Mouse (Mus musculus): ENCODE data around the gene Akap6. TPM values are rescaled to one million over a fixed set of nuclear protein-coding genes. Genes with fewer than 3 reads are reported as not detected.

Akap6 gene
- polyA plus RNA-seq, 1 experiment from 2014 or later: 4.3 TPM

- WGBS: 92% methylated on average over 4 of the region's 4 CpGs
- no peaks in the 10 kb centered on the region for H3K36me3 ChIP-seq (replicated peaks)
- DNase-seq (ENCODE audit: low spot score): no peak
- H3K27ac ChIP-seq (replicated peaks): no peak overlapping the region
- H3K4me3 ChIP-seq: no peak overlapping the region
- peaks cover 16% of the 10 kb centered on the region for H3K4me1 ChIP-seq
- H3K9me3 ChIP-seq: no peaks in the 10 kb centered on the region
- H3K27me3 ChIP-seq (replicated peaks; ENCODE audit: low read depth, poor library complexity, severe bottlenecking): no peaks in the 10 kb centered on the region
Measured at GRCm38 (mm10) chr12:52847020-52847419, 147.8 kb downstream of the Akap6 start.

GRCm38 (mm10) chr12:52847830-52848518, 148.8 kb downstream of the Akap6 start:
- 68% methylated on average over 14 of the region's 14 CpGs for WGBS
- Histone ChIP-seq H3K27ac (replicated peaks) (peak overlapping the region; percentile 37), H3K36me3 (replicated peaks) (no peaks in the 10 kb centered on the region), H3K4me1 (peaks cover 16% of the 10 kb centered on the region), H3K9me3 (no peaks in the 10 kb centered on the region), H3K27me3 (replicated peaks; ENCODE audit: low read depth, poor library complexity, severe bottlenecking) (no peaks in the 10 kb centered on the region), H3K4me3 (no peak overlapping the region)
- DNase-seq (ENCODE audit: low spot score): peak; percentile 17

- H3K36me3 ChIP-seq (replicated peaks): no peaks in the 10 kb centered on the region
- H3K4me3 ChIP-seq: no peak overlapping the region
- DNase-seq (ENCODE audit: low spot score): no peak
- WGBS: 62% methylated on average over 7 of the region's 7 CpGs
- no peaks in the 10 kb centered on the region for H3K9me3 ChIP-seq
- H3K27me3 ChIP-seq (replicated peaks; ENCODE audit: low read depth, poor library complexity, severe bottlenecking): no peaks in the 10 kb centered on the region
- H3K4me1 ChIP-seq: peaks cover 16% of the 10 kb centered on the region
- H3K27ac ChIP-seq (replicated peaks): peak overlapping the region; percentile 37; the same call in 1 of the 2 replicates
Measured at GRCm38 (mm10) chr12:52848519-52848855, 149.3 kb downstream of the Akap6 start.

DNA sequence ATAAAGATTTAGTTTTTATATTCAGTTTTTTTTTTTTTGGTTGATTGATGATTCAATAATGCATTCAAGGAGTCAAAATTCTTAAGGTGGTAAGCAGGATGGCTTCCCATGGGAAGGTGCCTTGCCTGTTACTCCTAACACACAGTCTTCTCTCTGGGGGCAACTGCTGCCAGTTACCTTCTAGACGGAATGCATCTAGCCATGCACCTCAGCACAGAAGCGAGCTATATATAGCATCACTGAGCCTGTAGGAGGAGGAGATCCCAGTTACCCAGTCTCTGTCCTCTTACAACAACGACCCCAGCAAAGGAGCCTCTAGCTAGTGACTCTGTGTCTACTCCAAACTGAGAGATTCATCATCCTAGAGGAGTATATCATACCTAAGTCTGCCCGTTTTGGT, 150.1 kb downstream of the Akap6 start:
- H3K4me1 ChIP-seq: peaks cover 20% of the 10 kb centered on the region
- H3K27me3 ChIP-seq (replicated peaks; ENCODE audit: low read depth, poor library complexity, severe bottlenecking): no peaks in the 10 kb centered on the region
- 83% methylated on average over 4 of the region's 4 CpGs for WGBS
- no peaks in the 10 kb centered on the region for H3K36me3 ChIP-seq (replicated peaks)
- H3K4me3 ChIP-seq: no peak overlapping the region
- DNase-seq (ENCODE audit: low spot score): no peak
- no peak overlapping the region for H3K27ac ChIP-seq (replicated peaks)
- H3K9me3 ChIP-seq: no peaks in the 10 kb centered on the region

DNA sequence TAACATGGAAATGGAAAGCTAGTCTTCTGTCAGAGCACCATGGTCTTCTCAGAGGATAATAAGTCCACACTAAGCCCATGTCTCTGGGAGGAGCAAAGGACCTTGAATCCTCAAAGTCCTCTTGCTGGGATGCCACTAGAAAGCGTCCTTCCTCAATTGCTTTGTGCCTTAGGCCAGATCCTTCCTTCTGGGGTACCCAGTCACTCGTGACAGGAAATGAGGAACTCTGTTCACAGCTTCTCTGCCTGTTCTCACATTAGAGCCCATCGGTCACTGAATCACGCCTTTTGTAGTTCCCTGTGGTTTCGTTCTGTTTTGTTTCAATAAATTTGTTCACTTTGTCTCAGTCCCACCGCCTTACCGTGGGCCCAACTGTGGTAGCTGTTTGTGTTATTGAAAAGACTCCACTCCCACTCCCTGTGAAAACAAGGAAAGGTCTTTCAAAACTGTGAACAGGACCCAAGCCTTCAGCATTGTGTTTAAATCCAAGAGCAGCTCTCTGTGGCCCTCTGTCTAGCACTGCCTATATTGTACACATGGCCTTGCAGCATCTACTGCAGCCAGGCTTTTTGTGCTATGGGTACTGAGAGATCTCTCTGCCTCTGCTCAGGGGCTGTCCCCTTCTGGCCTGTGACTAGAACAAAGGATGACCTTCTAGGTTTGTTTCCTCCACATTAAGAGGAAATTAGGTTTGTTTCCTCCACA, 151.3 kb downstream of the Akap6 start:
- H3K9me3 ChIP-seq: no peaks in the 10 kb centered on the region
- H3K27ac ChIP-seq (replicated peaks): peak overlapping the region; percentile 25; the same call in 1 of the 2 replicates
- no peaks in the 10 kb centered on the region for H3K27me3 ChIP-seq (replicated peaks; ENCODE audit: low read depth, poor library complexity, severe bottlenecking)
- no peak for DNase-seq (ENCODE audit: low spot score)
- 66% methylated on average over 7 of the region's 7 CpGs for WGBS
- H3K4me3 ChIP-seq: no peak overlapping the region
- H3K4me1 ChIP-seq: peaks cover 26% of the 10 kb centered on the region
- H3K36me3 ChIP-seq (replicated peaks): no peaks in the 10 kb centered on the region

GRCm38 (mm10) chr12:52851221-52851620, 152.0 kb downstream of the Akap6 start:
- Histone ChIP-seq H3K4me1 (peaks cover 26% of the 10 kb centered on the region), H3K27me3 (replicated peaks; ENCODE audit: low read depth, poor library complexity, severe bottlenecking) (no peaks in the 10 kb centered on the region), H3K4me3 (no peak overlapping the region), H3K36me3 (replicated peaks) (no peaks in the 10 kb centered on the region), H3K27ac (replicated peaks) (no peak overlapping the region), H3K9me3 (no peaks in the 10 kb centered on the region)
- DNase-seq (ENCODE audit: low spot score): no peak
- 85% methylated on average over 5 of the region's 5 CpGs for WGBS

GRCm38 (mm10) chr12:52854236-52854679, 155.1 kb downstream of the Akap6 start:
- no peaks in the 10 kb centered on the region for H3K36me3 ChIP-seq (replicated peaks)
- H3K27me3 ChIP-seq (replicated peaks; ENCODE audit: low read depth, poor library complexity, severe bottlenecking): no peaks in the 10 kb centered on the region
- WGBS: 59% methylated on average over 7 of the region's 7 CpGs
- peaks cover 15% of the 10 kb centered on the region for H3K4me1 ChIP-seq
- H3K9me3 ChIP-seq: no peaks in the 10 kb centered on the region
- no peak overlapping the region for H3K27ac ChIP-seq (replicated peaks)
- no peak for DNase-seq (ENCODE audit: low spot score)
- H3K4me3 ChIP-seq: no peak overlapping the region

DNA sequence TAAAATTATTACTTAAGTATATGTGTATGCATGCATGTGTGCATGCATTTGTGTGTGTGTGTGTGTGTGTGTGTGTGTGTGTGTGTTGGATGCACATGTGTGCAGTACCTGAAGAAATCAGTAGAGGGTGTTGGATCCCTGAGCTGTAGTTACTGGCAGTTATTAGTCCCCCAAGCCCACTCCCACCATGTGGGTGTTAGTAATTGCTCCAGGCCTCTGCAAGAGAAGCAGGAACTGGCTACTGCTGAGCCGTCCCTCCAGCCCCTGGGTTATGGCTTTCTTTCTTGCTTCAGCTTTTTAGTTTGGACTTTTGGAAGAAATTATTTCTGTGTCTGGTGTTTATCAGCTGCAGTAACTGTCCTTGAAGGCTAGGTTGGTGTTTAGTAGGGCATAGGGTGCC, 156.9 kb downstream of the Akap6 start:
- no peak overlapping the region for H3K4me3 ChIP-seq
- no peaks in the 10 kb centered on the region for H3K36me3 ChIP-seq (replicated peaks)
- no peaks in the 10 kb centered on the region for H3K9me3 ChIP-seq
- H3K27ac ChIP-seq (replicated peaks): no peak overlapping the region
- H3K27me3 ChIP-seq (replicated peaks; ENCODE audit: low read depth, poor library complexity, severe bottlenecking): no peaks in the 10 kb centered on the region
- WGBS: 78% methylated on average over 1 of the region's 1 CpGs
- peaks cover 10% of the 10 kb centered on the region for H3K4me1 ChIP-seq
- no peak for DNase-seq (ENCODE audit: low spot score)

- Histone ChIP-seq H3K4me3 (no peak overlapping the region), H3K27me3 (replicated peaks; ENCODE audit: low read depth, poor library complexity, severe bottlenecking) (no peaks in the 10 kb centered on the region), H3K36me3 (replicated peaks) (no peaks in the 10 kb centered on the region), H3K27ac (replicated peaks) (no peak overlapping the region), H3K4me1 (peaks cover 10% of the 10 kb centered on the region), H3K9me3 (no peaks in the 10 kb centered on the region)
- no peak for DNase-seq (ENCODE audit: low spot score)
- 90% methylated on average over 4 of the region's 4 CpGs for WGBS
Measured at GRCm38 (mm10) chr12:52857306-52857705, 158.1 kb downstream of the Akap6 start.

GRCm38 (mm10) chr12:52861922-52862321, 162.7 kb downstream of the Akap6 start:
- WGBS: 88% methylated on average over 3 of the region's 3 CpGs
- Histone ChIP-seq H3K4me1 (no peaks in the 10 kb centered on the region), H3K4me3 (no peak overlapping the region), H3K27ac (replicated peaks) (no peak overlapping the region), H3K36me3 (replicated peaks) (no peaks in the 10 kb centered on the region), H3K27me3 (replicated peaks; ENCODE audit: low read depth, poor library complexity, severe bottlenecking) (no peaks in the 10 kb centered on the region), H3K9me3 (peaks cover 11% of the 10 kb centered on the region; the same call in 1 of the 2 replicates)
- DNase-seq (ENCODE audit: low spot score): no peak

- Histone ChIP-seq H3K4me3 (peak overlapping the region; percentile 29; the same call in 1 of the 2 replicates), H3K27me3 (replicated peaks; ENCODE audit: low read depth, poor library complexity, severe bottlenecking) (no peaks in the 10 kb centered on the region), H3K27ac (replicated peaks) (peak overlapping the region; percentile 57; the same call in 1 of the 2 replicates), H3K36me3 (replicated peaks) (no peaks in the 10 kb centered on the region), H3K9me3 (peaks cover 11% of the 10 kb centered on the region; the same call in 1 of the 2 replicates), H3K4me1 (peaks cover 14% of the 10 kb centered on the region)
- no peak for DNase-seq (ENCODE audit: low spot score)
- 24% methylated on average over 8 of the region's 8 CpGs for WGBS
Measured at GRCm38 (mm10) chr12:52868000-52868624, 168.9 kb downstream of the Akap6 start.

DNA sequence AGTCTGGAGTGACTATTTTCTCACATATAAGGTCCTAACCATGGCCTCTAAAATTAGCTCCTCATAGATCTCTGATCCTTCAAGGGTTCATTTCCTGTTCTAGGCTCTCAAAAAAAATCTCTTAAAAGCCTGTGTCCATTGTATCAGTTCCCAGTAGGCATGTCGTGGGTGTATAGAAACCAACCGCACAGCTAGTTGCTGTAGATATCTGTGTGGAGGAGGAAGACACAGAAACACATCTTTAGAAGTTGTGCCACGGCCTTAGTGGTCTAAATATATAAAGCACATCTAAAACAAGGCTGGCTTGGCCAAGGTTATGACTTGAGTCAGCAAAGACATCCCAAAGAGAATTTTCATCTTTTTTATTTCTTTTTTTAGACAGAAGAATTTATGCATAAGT, 172.4 kb downstream of the Akap6 start:
- Histone ChIP-seq H3K4me3 (no peak overlapping the region), H3K27ac (replicated peaks) (no peak overlapping the region), H3K27me3 (replicated peaks; ENCODE audit: low read depth, poor library complexity, severe bottlenecking) (no peaks in the 10 kb centered on the region), H3K9me3 (peaks cover 3% of the 10 kb centered on the region; the same call in 1 of the 2 replicates), H3K36me3 (replicated peaks) (no peaks in the 10 kb centered on the region), H3K4me1 (peaks cover 14% of the 10 kb centered on the region)
- DNase-seq (ENCODE audit: low spot score): no peak
- 85% methylated on average over 3 of the region's 3 CpGs for WGBS
